Mouse (Mus musculus) layer of hippocampus, postnatal 36 days (tissue): ENCODE data around the gene Arrdc5. TPM values are rescaled to one million over a fixed set of nuclear protein-coding genes. Genes with fewer than 3 reads are reported as not detected.
A peak's percentile ranks its signal among the peaks of the same experiment; 100 is the strongest.

Experiments used
- DNase-seq, 2 experiments: peaks; one replicate each; pipeline ENCODE4 v3.0.0; 2022
- total RNA-seq, 2 experiments: library from RNA; stranded (reverse); gene quantifications; 2 replicates each; pipeline ENCODE4 v1.2.3; 2021

Arrdc5 gene
- total RNA-seq, 2 experiments from 2014 or later: not detected

GRCm38 (mm10) chr17:56254695-56255094 lies 45.4 kb downstream of the Arrdc5 start:
- no peak for DNase-seq

- DNase-seq: peak in 1 of 2 experiments; percentile 60
Measured at GRCm38 (mm10) chr17:56251136-56251829, 48.8 kb downstream of the Arrdc5 start.

- DNase-seq: no peak
Measured at GRCm38 (mm10) chr17:56245608-56246007, 54.5 kb downstream of the Arrdc5 start.

Other genes starting within 250 kb of the Arrdc5 start
- 10 to 100 TPM; 84.6 to 87.3 TPM for gene Ubxn6, start 225.3 kb downstream of the Arrdc5 start, total RNA-seq
- 100 to 1,000 TPM; 115 to 121 TPM for gene Hdgfl2, start 220.7 kb downstream of the Arrdc5 start, total RNA-seq
- gene Plin4, start 190.5 kb downstream of the Arrdc5 start, total RNA-seq: 1 to 10 TPM; 1.4 to 6.8 TPM
- gene Plin5, start 182.7 kb downstream of the Arrdc5 start, total RNA-seq: under 1 TPM; 0.40 to 0.63 TPM
- gene Lrg1, start 178.3 kb downstream of the Arrdc5 start, total RNA-seq: 1 to 10 TPM in 1 of 2 experiments, under 1 TPM in 1; 0.40 to 1.7 TPM
- 100 to 1,000 TPM; 129 to 138 TPM for gene Sema6b, start 159.9 kb downstream of the Arrdc5 start, total RNA-seq
- 1 to 10 TPM; 5.3 to 7.3 TPM for gene Tnfaip8l1, start 137.8 kb downstream of the Arrdc5 start, total RNA-seq
- 10 to 100 TPM; 40.9 to 44.0 TPM for gene Mydgf, start 116.4 kb downstream of the Arrdc5 start, total RNA-seq
- gene Dpp9, start 81.4 kb downstream of the Arrdc5 start, total RNA-seq: 10 to 100 TPM; 68.2 to 70.9 TPM
- 10 to 100 TPM; 34.3 to 35.7 TPM for gene Fem1a, start 43.5 kb downstream of the Arrdc5 start, total RNA-seq
- 1 to 10 TPM; 6.1 to 6.7 TPM for gene Ticam1, start 23.5 kb downstream of the Arrdc5 start, total RNA-seq
- gene Plin3, start 7.4 kb downstream of the Arrdc5 start, total RNA-seq: 10 to 100 TPM; 10.9 to 15.0 TPM
- gene Uhrf1, start 3.0 kb upstream of the Arrdc5 start, total RNA-seq: 1 to 10 TPM; 1.2 to 1.3 TPM
- gene Kdm4b, start 25.8 kb upstream of the Arrdc5 start, total RNA-seq: 10 to 100 TPM; 84.3 to 96.2 TPM
- 100 to 1,000 TPM; 657 to 686 TPM for gene Ptprs, start 176.2 kb upstream of the Arrdc5 start, total RNA-seq
- not detected for gene Znrf4, start 212.1 kb upstream of the Arrdc5 start, total RNA-seq